Mouse (Mus musculus): ENCODE measurements around the gene Armcx4.
"Not testable (repeated sequence)": the region's sequence is repeated elsewhere in the genome, so short reads cannot be mapped to it uniquely, and the experiment has no call there.

DNA sequence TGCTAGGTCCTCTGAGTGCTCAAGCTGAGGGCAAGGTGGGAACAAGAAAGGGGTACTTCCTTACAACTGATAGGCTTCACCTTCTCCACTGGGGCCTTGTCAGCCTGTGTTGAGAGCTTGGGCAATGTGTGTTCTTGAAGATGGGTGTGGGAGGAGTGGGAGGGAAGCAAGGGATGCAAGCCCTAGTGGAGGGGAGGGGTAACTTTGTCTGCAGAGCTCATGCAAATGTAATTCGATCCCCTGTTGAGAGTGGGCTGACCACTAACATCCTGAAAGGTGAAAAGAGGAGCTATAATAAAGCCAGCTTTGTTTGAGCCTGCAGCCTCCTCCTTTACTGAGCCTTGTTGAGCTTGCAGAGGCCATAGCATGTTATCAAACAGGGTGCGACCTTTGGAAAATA is 37.4 kb downstream of the Armcx4 start:
- not testable (repeated sequence) for TF ChIP-seq CTCF (IDR thresholded peaks at IDR 0.05; ENCODE audit: insufficient read depth, low read length); POLR2A (IDR thresholded peaks at IDR 0.05; ENCODE audit: borderline replicate concordance, extremely low read depth, low read depth, low read length)
